Mouse (Mus musculus) kidney, adult 2 months (tissue): Measurements from ENCODE around the gene Pde3a. TPM values are rescaled to one million over a fixed set of nuclear protein-coding genes. Genes with fewer than 3 reads are reported as not detected.

Experiments used
- DNase-seq: peaks from one replicate; pipeline ENCODE4 v3.0.0; 2021
- H3K27ac ChIP-seq: fragments of 200-500 bp; 2 replicates; pipeline ENCODE4 v1.5.1; 2012; ENCODE audit warnings: low read depth, low read length, control low read depth, inconsistent platforms; ENCODE audit not compliant: insufficient read depth
- H3K27me3 ChIP-seq: fragments of 200-500 bp; replicated peaks from 2 replicates; pipeline ENCODE4 v1.6.1; 2012; ENCODE audit warnings: mild to moderate bottlenecking, moderate library complexity, low read length, inconsistent platforms; ENCODE audit not compliant: control insufficient read depth, insufficient read depth
- H3K36me3 ChIP-seq: fragments of 200-500 bp; 2 replicates; pipeline ENCODE4 v1.6.1; 2012; ENCODE audit warnings: mild to moderate bottlenecking, moderate library complexity, low read length, inconsistent platforms; ENCODE audit not compliant: control insufficient read depth, insufficient read depth
- H3K4me1 ChIP-seq: fragments of 200-500 bp; 2 replicates; pipeline ENCODE4 v1.6.1; 2011; ENCODE audit warnings: low read length; ENCODE audit not compliant: control insufficient read depth, insufficient read depth
- H3K4me3 ChIP-seq: fragments of 200-500 bp; 2 replicates; pipeline ENCODE4 v1.5.1; 2011; ENCODE audit warnings: mild to moderate bottlenecking, low read depth, low read length, control low read depth; ENCODE audit not compliant: insufficient read depth
- CTCF ChIP-seq: fragments of 200-500 bp; conservative IDR thresholded peaks from 2 replicates; pipeline ENCODE4 v1.5.1; 2011; ENCODE audit warnings: low read depth, mild to moderate bottlenecking, control low read depth, low read length, moderate library complexity, mixed read lengths; ENCODE audit not compliant: insufficient read depth, insufficient read length
- POLR2A ChIP-seq: fragments of 200-500 bp; IDR thresholded peaks from one replicate; pipeline ENCODE4 v1.6.1; 2011; ENCODE audit warnings: low read depth, low read length, control low read depth
- WGBS: fragments of 180-500 bp; shearing (Covaris S2); methylation state at CpG from one replicate; pipeline ENCODE4 v1.1.7; 2018; 5-methylcytosine and 5-hydroxymethylcytosine counted together
- polyA plus RNA-seq: library from polyadenylated mRNA; depleted of rRNA; stranded (reverse); fragments of >200 nt; gene quantifications from 2 replicates; pipeline ENCODE4 v1.2.3, GENCODE M21; 2012

Pde3a gene
- polyA plus RNA-seq, 1 experiment = 4.1 TPM

DNA sequence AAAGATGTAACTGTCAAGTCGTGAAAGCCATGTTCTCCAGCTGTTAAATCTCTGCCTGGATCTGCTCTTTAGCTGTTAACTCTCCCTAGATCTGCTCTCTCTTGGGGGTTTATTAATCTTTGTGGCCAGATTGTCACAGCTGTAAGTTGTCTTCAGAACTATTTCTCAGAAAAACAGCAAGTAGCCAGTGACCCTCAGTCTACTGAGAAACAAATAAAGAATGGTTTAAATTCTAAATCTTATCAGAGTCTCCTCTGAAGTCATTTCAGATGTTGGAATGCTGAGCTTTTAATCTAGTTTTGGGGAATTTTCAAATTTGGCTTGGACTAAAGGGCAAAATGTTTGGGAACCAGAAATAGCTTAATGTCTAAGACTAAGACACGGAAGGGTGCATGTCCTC, 92.3 kb downstream of the Pde3a start:
- no peak overlapping the region for H3K4me3 ChIP-seq
- TF ChIP-seq CTCF (no peak), POLR2A (no peak)
- H3K27me3 ChIP-seq = no peaks in the 10 kb centered on the region; the same call in 1 of the 2 replicates
- 62% methylated on average over 2 of the region's 2 CpGs for WGBS
- no peaks in the 10 kb centered on the region for H3K4me1 ChIP-seq
- DNase-seq = peak; percentile 57
- no peaks in the 10 kb centered on the region for H3K36me3 ChIP-seq
- H3K27ac ChIP-seq = peak overlapping the region; percentile 56; the same call in 1 of the 2 replicates

DNA sequence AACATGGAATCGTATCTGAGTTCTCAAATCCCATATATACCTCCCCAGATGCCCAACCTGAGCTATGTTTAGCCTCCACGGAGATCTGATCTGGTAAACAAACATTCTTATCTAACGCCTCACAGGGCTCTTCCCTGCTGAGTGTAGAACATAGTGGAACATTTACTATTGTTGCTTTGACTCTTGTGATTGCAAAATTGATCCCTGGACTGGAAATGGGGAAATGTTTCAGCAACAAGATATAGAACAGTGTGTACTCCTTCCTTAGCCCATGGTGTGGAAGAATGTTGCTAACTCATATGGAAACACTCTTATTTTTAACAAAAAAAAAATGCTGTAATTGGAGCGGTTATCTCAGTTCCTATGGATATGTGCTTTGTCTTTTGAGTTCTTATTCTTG, 98.8 kb downstream of the Pde3a start:
- Histone ChIP-seq H3K4me3 (no peak overlapping the region), H3K27me3 (no peaks in the 10 kb centered on the region; the same call in 1 of the 2 replicates), H3K4me1 (no peaks in the 10 kb centered on the region), H3K27ac (no peak overlapping the region), H3K36me3 (no peaks in the 10 kb centered on the region)
- WGBS = 60% methylated on average over 4 of the region's 4 CpGs
- DNase-seq = no peak
- TF ChIP-seq CTCF = no peak
- TF ChIP-seq POLR2A = no peak

- TF ChIP-seq POLR2A (no peak), CTCF (no peak)
- Histone ChIP-seq H3K36me3 (no peaks in the 10 kb centered on the region), H3K27ac (no peak overlapping the region), H3K27me3 (no peaks in the 10 kb centered on the region; the same call in 1 of the 2 replicates), H3K4me3 (no peak overlapping the region), H3K4me1 (no peaks in the 10 kb centered on the region)
- DNase-seq = no peak
- WGBS = 76% methylated on average over 9 of the region's 9 CpGs
These were observed 99.5 kb downstream of the Pde3a start for GRCm38 (mm10) chr6:141348542-141348941.

DNA sequence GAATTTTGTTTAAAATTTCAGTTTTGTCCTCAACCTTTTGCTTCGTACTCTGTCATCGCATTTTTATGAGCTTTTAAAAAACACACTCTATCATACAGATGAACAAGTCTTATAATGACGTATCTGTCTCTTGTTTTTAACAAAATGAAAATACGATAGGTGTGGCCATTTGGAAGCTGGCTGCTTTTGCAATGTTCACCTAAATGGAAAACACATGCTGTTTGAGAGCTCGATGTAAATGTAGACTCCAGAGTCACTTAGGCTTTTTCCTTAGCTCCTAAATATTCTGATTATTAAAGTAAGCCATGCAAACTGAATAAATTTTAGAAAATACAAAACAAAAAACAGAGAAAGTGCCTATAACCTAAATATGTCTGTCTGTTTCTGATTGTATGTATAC, 101.2 kb downstream of the Pde3a start:
- Histone ChIP-seq H3K27ac (no peak overlapping the region), H3K4me3 (no peak overlapping the region), H3K4me1 (no peaks in the 10 kb centered on the region), H3K27me3 (no peaks in the 10 kb centered on the region; the same call in 1 of the 2 replicates), H3K36me3 (no peaks in the 10 kb centered on the region)
- TF ChIP-seq POLR2A (no peak), CTCF (no peak)
- DNase-seq = no peak
- 95% methylated on average over 5 of the region's 5 CpGs for WGBS

GRCm38 (mm10) chr6:141352277-141352676, 103.2 kb downstream of the Pde3a start:
- WGBS = 51% methylated on average over 6 of the region's 6 CpGs
- no peak overlapping the region for H3K27ac ChIP-seq
- no peaks in the 10 kb centered on the region for H3K36me3 ChIP-seq
- DNase-seq = no peak
- H3K4me1 ChIP-seq = no peaks in the 10 kb centered on the region
- no peaks in the 10 kb centered on the region for H3K27me3 ChIP-seq
- no peak overlapping the region for H3K4me3 ChIP-seq
- TF ChIP-seq POLR2A (no peak), CTCF (no peak)

- 89% methylated on average over 3 of the region's 3 CpGs for WGBS
- Histone ChIP-seq H3K27me3 (no peaks in the 10 kb centered on the region), H3K4me1 (no peaks in the 10 kb centered on the region), H3K4me3 (no peak overlapping the region), H3K36me3 (no peaks in the 10 kb centered on the region), H3K27ac (no peak overlapping the region)
- TF ChIP-seq POLR2A = no peak
- no peak for TF ChIP-seq CTCF
- DNase-seq = no peak
These were observed 114.6 kb downstream of the Pde3a start for GRCm38 (mm10) chr6:141363664-141364063.

DNA sequence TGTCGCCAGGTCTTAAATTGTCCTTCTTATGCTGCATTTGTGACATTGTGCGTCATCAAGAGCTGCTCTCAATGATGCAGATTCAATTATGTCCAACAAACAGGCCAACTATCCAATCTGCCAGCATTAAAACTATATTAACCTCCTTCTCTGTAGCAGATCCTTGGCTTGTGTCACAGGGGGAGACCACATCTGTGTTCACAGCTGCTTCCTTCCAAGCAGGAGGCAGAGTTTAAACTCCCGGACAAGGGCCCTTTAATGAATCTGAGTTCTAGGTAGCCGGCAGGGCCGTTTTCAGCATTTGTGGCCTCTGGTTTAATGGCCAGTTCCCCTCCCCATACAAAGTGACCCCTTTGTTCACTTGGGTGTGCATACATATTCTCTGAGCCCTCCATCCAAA, 118.0 kb downstream of the Pde3a start:
- 69% methylated on average over 5 of the region's 5 CpGs for WGBS
- no peak for DNase-seq

DNA sequence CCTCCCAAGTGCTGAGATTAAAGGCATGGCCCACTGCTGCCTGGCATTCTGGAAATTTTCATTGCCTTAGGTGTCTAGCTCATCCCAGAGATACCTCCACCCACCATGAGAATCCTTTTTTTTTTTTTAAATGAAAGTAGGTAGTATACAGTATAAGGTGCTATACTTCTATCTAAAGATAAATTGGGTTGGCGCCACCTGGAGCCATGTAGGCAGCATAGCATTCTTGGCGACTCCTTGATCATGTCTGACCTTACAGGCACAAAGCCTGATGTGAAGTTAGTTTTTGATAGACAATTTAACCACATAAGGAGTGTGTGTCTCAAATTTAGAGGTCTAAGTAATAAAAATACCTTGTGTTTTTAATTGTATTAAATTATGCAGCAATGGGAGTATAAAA, 123.6 kb downstream of the Pde3a start:
- Histone ChIP-seq H3K27me3 (no peaks in the 10 kb centered on the region), H3K4me3 (no peak overlapping the region), H3K4me1 (no peaks in the 10 kb centered on the region), H3K27ac (no peak overlapping the region), H3K36me3 (no peaks in the 10 kb centered on the region)
- WGBS = 61% methylated on average over 2 of the region's 2 CpGs
- TF ChIP-seq POLR2A (no peak), CTCF (peak; percentile 60)
- peak; percentile 27 for DNase-seq

More for the DNA sequence above, 118.0 kb downstream of the Pde3a start:
- TF ChIP-seq POLR2A (no peak), CTCF (no peak)
- Histone ChIP-seq H3K4me3 (no peak overlapping the region), H3K27ac (no peak overlapping the region), H3K27me3 (no peaks in the 10 kb centered on the region), H3K36me3 (no peaks in the 10 kb centered on the region), H3K4me1 (no peaks in the 10 kb centered on the region)
